Mouse (Mus musculus) mouse embryonic stem cell (cell line): Measurements from ENCODE around the gene Pde9a.

Source experiments
- in situ Hi-C, 2 experiments: fragments of 300-500 bp; cut with MboI; formaldehyde crosslinking; loops; 1 replicate in 1 of 2; 3 replicates in 1 of 2; pipeline ENCODE4 v1.14.3; 2019 to 2020; ENCODE audit warnings: low sequenced_read_pairs in 2 of 2, low pct_unique_long_range_greater_than_20kb in 1 of 2, mixed read lengths in 1 of 2; ENCODE audit not compliant: unreplicated experiment in 1 of 2

The Pde9a gene

GRCm38 (mm10) chr17:31521948-31522347 is 135.9 kb downstream of the Pde9a start:
- in situ Hi-C loops: no loop called here

GRCm38 (mm10) chr17:31525114-31525513 is 139.1 kb downstream of the Pde9a start:
- in situ Hi-C loops: no loop called here

- in situ Hi-C loops: no loop called here
Observed at GRCm38 (mm10) chr17:31525816-31526215, 139.8 kb downstream of the Pde9a start.
